In genomic region chr3:58231746-58232145, GRCm38 (mm10) we compare ENCODE assay signal across 19 mouse cellular contexts.
"Had no signal": no experiment of that assay in that cellular context is flagged by ENCODE, and none has a peak within 500 bp of the region (broad histone marks: within the 10 kb centered on the region; RNA-seq: fewer than 3 reads in every experiment).

No protein-coding gene starts in this region.

- H3K4me3 ChIP-seq: midbrain, embryonic 10.5 days; midbrain, embryonic 12.5 days; myocyte; neural tube, embryonic 13.5 days; neural tube, embryonic 15.5 days had no signal

- DNase-seq: lung, adult 18-20 months; lung, embryonic 14.5 days; lung, postnatal 10 days; lung, postnatal 4 days; midbrain, embryonic 14.5 days; right cerebral cortex, adult 18-20 months; right cerebral cortex, postnatal 25 days; right cerebral cortex, postnatal 4 days; spleen, adult 18-20 months; thymus, adult 2 months; thymus, postnatal 25 days; thymus, postnatal 4 days had no signal

- H3K36me3 ChIP-seq: midbrain, embryonic 10.5 days; midbrain, embryonic 12.5 days; neural tube, embryonic 13.5 days; neural tube, embryonic 15.5 days had no signal

- ATAC-seq: midbrain, embryonic 16.5 days had no signal

- H3K27ac ChIP-seq: liver, embryonic 14.5 days; midbrain, embryonic 10.5 days; midbrain, embryonic 12.5 days; neural tube, embryonic 13.5 days; neural tube, embryonic 15.5 days had no signal

- H3K4me2 ChIP-seq: lung, embryonic 14.5 days; midbrain, embryonic 12.5 days; neural tube, embryonic 13.5 days; neural tube, embryonic 15.5 days had no signal

- H3K9me3 ChIP-seq: midbrain, embryonic 10.5 days; midbrain, embryonic 12.5 days; neural tube, embryonic 13.5 days; neural tube, embryonic 15.5 days had no signal

- H3K9ac ChIP-seq: liver, embryonic 14.5 days; lung, embryonic 14.5 days; midbrain, embryonic 12.5 days; neural tube, embryonic 13.5 days; neural tube, embryonic 15.5 days had no signal

- H3K4me1 ChIP-seq: midbrain, embryonic 10.5 days; midbrain, embryonic 12.5 days had no signal

- H3K27me3 ChIP-seq: midbrain, embryonic 12.5 days; neural tube, embryonic 13.5 days; neural tube, embryonic 15.5 days had no signal
